Mouse (Mus musculus): Measurements from ENCODE around the gene Rsbn1l. TPM values are rescaled to one million over a fixed set of nuclear protein-coding genes. Genes with fewer than 3 reads are reported as not detected.

Gene Rsbn1l
- total and polyA plus RNA-seq, 3 experiments: 8.1 to 20.2 (median 17.0) TPM

- Histone ChIP-seq H3K36me3 (replicated peaks in 1 of 2; ENCODE audit: control insufficient read depth in 1 of 2, insufficient read depth in 1 of 2, low read length in 1 of 2) (peaks cover 0 to 4% of the 10 kb centered on the region in 2 experiments), H3K27ac (ENCODE audit: insufficient read depth, low read depth) (peak overlapping the region; percentile 91; the same call in 1 of the 2 replicates), H3K4me1 (ENCODE audit: control insufficient read depth in 1 of 2, insufficient read depth in 2 of 2) (peaks cover 14 to 51% of the 10 kb centered on the region in 2 experiments), H3K79me2 (replicated peaks; ENCODE audit: control insufficient read depth, extremely low read depth, insufficient read depth, poor library complexity, severe bottlenecking) (peaks cover 80% of the 10 kb centered on the region), H3K9ac (ENCODE audit: insufficient read depth, low read depth) (peak overlapping the region; percentile 88), H3K4me3 (replicated peaks in 1 of 3; ENCODE audit: low read depth in 2 of 3, low read length in 2 of 3, poor library complexity in 1 of 3) (peak overlapping the region; percentile 85 to 98 (median 95)), H3K9me3 (replicated peaks; ENCODE audit: low read length) (no peaks in the 10 kb centered on the region), H3K4me2 (ENCODE audit: insufficient read depth, low read depth, poor library complexity, severe bottlenecking) (no peak overlapping the region; the same call in 1 of the 2 replicates), H3K27me3 (replicated peaks) (no peaks in the 10 kb centered on the region)
- 0 out of 2 replicates have a peak, but pooled peaks have one; percentile 20 for TF ChIP-seq KAT2A (IDR thresholded peaks at IDR 0.05; ENCODE audit: insufficient replicate concordance, low read length)
- 0 out of 2 replicates have a peak, but pooled peaks have one; percentile 19 for TF ChIP-seq JUND (conservative IDR thresholded peaks at IDR 0.05; ENCODE audit: low read depth, low read length)
- peak; percentile 80 for TF ChIP-seq ZNF384 (IDR thresholded peaks at IDR 0.05; ENCODE audit: low read depth, low read length)
- TF ChIP-seq IRF4 (IDR thresholded peaks at IDR 0.05; ENCODE audit: low read depth, low read length): peak; percentile 30; the same call in 1 of the 2 replicates
- no peak for TF ChIP-seq POLR2A (IDR thresholded peaks at IDR 0.05; ENCODE audit: low read depth, low read length)
- in situ Hi-C loops (cut with MboI; ENCODE audit: low pct_ligation_motif_present, low pct_unique_long_range_greater_than_20kb, low sequenced_read_pairs) (loop anchor here (25.0 kb wide), 1 partner anchor 163 kb away; no protein-coding TSS in a partner anchor), dilution Hi-C loops (cut with MboI; ENCODE audit: extremely low pct_ligation_motif_present, extremely low pct_unique_long_range_greater_than_20kb, low sequenced_read_pairs) (no loop called here)
- DNase-seq (ENCODE audit: extremely low read depth): no peak
Measured at GRCm38 (mm10) chr5:20950516-20950854, 5.7 kb downstream of the Rsbn1l start.

GRCm38 (mm10) chr5:20950093-20950492 is 6.1 kb downstream of the Rsbn1l start:
- dilution Hi-C loops (cut with MboI; ENCODE audit: extremely low pct_ligation_motif_present, extremely low pct_unique_long_range_greater_than_20kb, low sequenced_read_pairs): no loop called here
- TF ChIP-seq SIN3A (IDR thresholded peaks at IDR 0.05; ENCODE audit: low read length): peak; percentile 48; the same call in 1 of the 2 replicates
- no peak for TF ChIP-seq HCFC1 (IDR thresholded peaks at IDR 0.05; ENCODE audit: low read depth, low read length)

GRCm38 (mm10) chr5:20946906-20947305 is 9.3 kb downstream of the Rsbn1l start:
- no peak for DNase-seq (ENCODE audit: extremely low read depth)
- Histone ChIP-seq H3K27me3 (replicated peaks) (no peaks in the 10 kb centered on the region), H3K36me3 (replicated peaks in 1 of 2; ENCODE audit: control insufficient read depth in 1 of 2, insufficient read depth in 1 of 2, low read length in 1 of 2) (peaks cover 0 to 4% of the 10 kb centered on the region in 2 experiments), H3K79me2 (replicated peaks; ENCODE audit: control insufficient read depth, extremely low read depth, insufficient read depth, poor library complexity, severe bottlenecking) (peaks cover 88% of the 10 kb centered on the region), H3K27ac (ENCODE audit: insufficient read depth, low read depth) (peak overlapping the region; percentile 69), H3K9ac (ENCODE audit: insufficient read depth, low read depth) (0 out of 2 replicates have a peak overlapping the region, but pooled peaks have one; percentile 28), H3K4me1 (ENCODE audit: control insufficient read depth in 1 of 2, insufficient read depth in 2 of 2) (peaks cover 16 to 44% of the 10 kb centered on the region in 2 experiments), H3K9me3 (replicated peaks; ENCODE audit: low read length) (no peaks in the 10 kb centered on the region), H3K4me2 (ENCODE audit: insufficient read depth, low read depth, poor library complexity, severe bottlenecking) (peak overlapping the region; percentile 67), H3K4me3 (replicated peaks in 1 of 3; ENCODE audit: low read depth in 2 of 3, low read length in 2 of 3, poor library complexity in 1 of 3) (no peak overlapping the region)
- in situ Hi-C loops (cut with MboI; ENCODE audit: low pct_ligation_motif_present, low pct_unique_long_range_greater_than_20kb, low sequenced_read_pairs) (no loop called here), dilution Hi-C loops (cut with MboI; ENCODE audit: extremely low pct_ligation_motif_present, extremely low pct_unique_long_range_greater_than_20kb, low sequenced_read_pairs) (no loop called here)
- TF ChIP-seq BHLHE40 (IDR thresholded peaks at IDR 0.05; ENCODE audit: low read depth, low read length) (peak; percentile 77), RCOR1 (conservative IDR thresholded peaks at IDR 0.05; ENCODE audit: low read depth, low read length) (no peak), ZC3H11A (IDR thresholded peaks at IDR 0.05; ENCODE audit: low read depth, low read length) (no peak), MAX (IDR thresholded peaks at IDR 0.05; ENCODE audit: low read length) (0 out of 2 replicates have a peak, but pooled peaks have one; percentile 13), MXI1 (IDR thresholded peaks at IDR 0.05; ENCODE audit: low read depth, low read length) (peak; percentile 38; the same call in 1 of the 2 replicates)

More at GRCm38 (mm10) chr5:20950093-20950492, 6.1 kb downstream of the Rsbn1l start:
- Histone ChIP-seq H3K4me3 (replicated peaks in 1 of 3; ENCODE audit: low read depth in 2 of 3, low read length in 2 of 3, poor library complexity in 1 of 3) (peak overlapping the region; percentile 59 to 95 (median 64)), H3K79me2 (replicated peaks; ENCODE audit: control insufficient read depth, extremely low read depth, insufficient read depth, poor library complexity, severe bottlenecking) (peaks cover 84% of the 10 kb centered on the region), H3K36me3 (replicated peaks in 1 of 2; ENCODE audit: control insufficient read depth in 1 of 2, insufficient read depth in 1 of 2, low read length in 1 of 2) (peaks cover 0 to 4% of the 10 kb centered on the region in 2 experiments), H3K9me3 (replicated peaks; ENCODE audit: low read length) (no peaks in the 10 kb centered on the region), H3K4me2 (ENCODE audit: insufficient read depth, low read depth, poor library complexity, severe bottlenecking) (peak overlapping the region; percentile 91), H3K27ac (ENCODE audit: insufficient read depth, low read depth) (no peak overlapping the region), H3K4me1 (ENCODE audit: control insufficient read depth in 1 of 2, insufficient read depth in 2 of 2) (peaks cover 14 to 47% of the 10 kb centered on the region in 2 experiments), H3K27me3 (replicated peaks) (no peaks in the 10 kb centered on the region), H3K9ac (ENCODE audit: insufficient read depth, low read depth) (peak overlapping the region; percentile 88)
- in situ Hi-C loops (cut with MboI; ENCODE audit: low pct_ligation_motif_present, low pct_unique_long_range_greater_than_20kb, low sequenced_read_pairs): loop anchor here (25.0 kb wide), 1 partner anchor 163 kb away; no protein-coding TSS in a partner anchor
- DNase-seq (ENCODE audit: extremely low read depth): no peak

All from CH12.LX (cell line).